Mouse (Mus musculus) C3H10T1/2 (cell line): ENCODE data around the gene Clec4b1. TPM values are rescaled to one million over a fixed set of nuclear protein-coding genes. Genes with fewer than 3 reads are reported as not detected.

Experiments
- polyA plus RNA-seq, 2 experiments: library from polyadenylated mRNA; unstranded; fragments of >200 nt; fragmentation: generic; extraction: Trizol; gene quantifications; one replicate each; pipeline ENCODE4 v1.2.1; 2012; ENCODE audit warnings: missing spikeins in 2 of 2

Clec4b1 gene
- not detected for polyA plus RNA-seq

GRCm38 (mm10) chr6:123049742-123050372 is at the start of gene Clec4b1:
Gene Clec4b1, plus strand, starts transcription at chr6:123049962.

GRCm38 (mm10) chr6:123106128-123106527 is 56.4 kb downstream of the Clec4b1 start, which contains the start of gene Clec4a2:
Gene Clec4a2, plus strand, starts transcription at chr6:123106428.

Other genes starting within 250 kb of the Clec4b1 start
- gene Slc2a3, start 248.3 kb upstream of the Clec4b1 start, polyA plus RNA-seq = under 1 TPM; 0.01 TPM
- gene Foxj2, start 230.0 kb upstream of the Clec4b1 start, polyA plus RNA-seq = 10 to 100 TPM in 1 of 2 experiments, 1 to 10 TPM in 1; 1.8 to 11.1 TPM
- gene C3ar1, start 193.8 kb upstream of the Clec4b1 start, polyA plus RNA-seq = under 1 TPM; 0.04 to 0.13 TPM
- 1 to 10 TPM; 2.1 to 9.4 TPM for gene Necap1, start 175.5 kb upstream of the Clec4b1 start, polyA plus RNA-seq
- under 1 TPM in 1 of 2 experiments, not detected in 1; 0.04 TPM for gene Clec4a1, start 128.1 kb upstream of the Clec4b1 start, polyA plus RNA-seq
- gene Clec4a3, start 97.4 kb upstream of the Clec4b1 start, polyA plus RNA-seq = not detected
- gene Clec4a4, start 59.6 kb upstream of the Clec4b1 start, polyA plus RNA-seq = not detected
- gene Clec4a2, start 56.5 kb downstream of the Clec4b1 start, polyA plus RNA-seq = not detected
- gene Clec4b2, start 122.9 kb downstream of the Clec4b1 start, polyA plus RNA-seq = not detected
- not detected for gene Clec4n, start 179.9 kb downstream of the Clec4b1 start, polyA plus RNA-seq
- not detected for gene Clec4d, start 212.1 kb downstream of the Clec4b1 start, polyA plus RNA-seq
- not detected for gene Clec4e, start 239.9 kb downstream of the Clec4b1 start, polyA plus RNA-seq